Mouse (Mus musculus): Measurements from ENCODE around the gene Mccc1.

Mccc1 gene

DNA sequence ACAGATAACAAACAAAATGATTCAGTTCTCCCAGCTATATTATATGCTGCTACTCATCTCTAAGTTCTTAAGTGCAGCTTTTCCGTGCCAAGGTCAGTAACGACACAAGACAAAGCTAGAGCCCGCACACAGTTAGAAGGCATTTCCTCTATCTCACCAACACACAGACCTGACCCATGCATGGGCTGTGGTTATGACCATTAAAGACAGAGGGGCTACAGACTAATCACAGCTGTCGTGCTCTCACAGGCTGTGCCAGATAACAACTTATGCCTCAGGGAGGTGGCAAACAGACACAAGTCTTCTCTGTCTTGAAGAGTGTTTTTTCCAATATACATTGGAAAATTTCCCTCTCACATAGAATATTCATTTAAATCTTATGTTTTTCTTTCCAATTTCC lies 35.5 kb downstream of the Mccc1 start:
- no peak for DNase-seq (ENCODE audit: low spot score in 2 of 2)

DNA sequence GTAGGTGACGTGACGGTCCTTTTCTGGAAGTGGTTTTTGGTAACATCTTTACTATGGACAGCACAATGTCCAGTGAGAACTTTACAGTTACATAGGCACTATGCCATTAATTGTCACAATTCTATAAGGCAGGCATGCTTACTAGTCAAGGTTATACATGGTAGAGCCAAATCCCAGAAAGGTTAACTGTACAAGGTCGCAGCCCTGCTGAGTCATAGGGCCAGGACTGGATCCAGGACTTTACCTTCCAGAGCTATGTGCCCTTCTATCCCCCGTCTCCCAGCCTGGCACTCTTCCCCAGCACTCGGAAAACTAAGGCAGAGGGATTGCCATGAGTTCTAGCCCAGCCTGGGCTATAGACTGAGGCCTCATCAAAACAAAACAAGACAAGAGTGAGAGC lies 36.6 kb downstream of the Mccc1 start:
- DNase-seq (ENCODE audit: low spot score in 2 of 2), result no peak

DNA sequence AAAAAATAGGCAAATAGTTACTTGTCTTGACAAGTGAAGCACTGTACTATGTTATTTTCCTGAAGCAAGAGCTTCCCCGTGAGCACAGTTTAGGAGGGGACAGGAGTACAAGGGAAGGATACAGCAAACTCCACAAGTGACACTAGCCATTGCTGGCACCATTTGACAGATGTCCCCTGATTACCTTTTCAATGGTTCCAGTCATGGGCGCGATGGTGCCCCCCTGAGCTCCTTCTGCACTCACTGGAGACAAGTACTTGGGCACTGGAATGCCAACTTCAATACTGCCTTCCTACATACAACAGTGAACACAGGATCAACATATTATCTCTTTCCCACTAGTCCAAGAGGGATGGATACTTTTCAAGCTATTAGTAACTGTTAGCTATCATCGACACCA lies 37.1 kb downstream of the Mccc1 start:
- DNase-seq (ENCODE audit: low spot score in 2 of 2), result no peak

DNA sequence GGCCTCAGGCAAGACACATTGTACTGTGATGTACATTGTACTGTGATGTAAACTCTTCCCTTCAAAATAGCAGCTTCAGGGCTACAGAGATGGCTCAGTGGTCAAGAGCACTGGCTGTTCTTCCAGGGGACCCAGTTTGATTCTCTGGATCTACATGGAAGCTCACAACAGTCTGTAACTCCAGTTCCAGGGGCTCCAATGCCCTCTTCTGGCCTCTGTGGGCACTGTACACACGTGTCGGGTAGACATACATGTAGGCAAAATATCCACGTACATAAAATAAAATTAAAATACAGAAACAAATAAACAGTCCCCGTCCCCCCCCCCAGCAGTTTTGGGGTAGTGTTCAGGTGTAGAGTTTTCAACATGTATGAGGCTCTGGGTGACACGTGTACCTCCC lies 37.5 kb downstream of the Mccc1 start:
- DNase-seq (ENCODE audit: low spot score in 2 of 2), result no peak

DNA sequence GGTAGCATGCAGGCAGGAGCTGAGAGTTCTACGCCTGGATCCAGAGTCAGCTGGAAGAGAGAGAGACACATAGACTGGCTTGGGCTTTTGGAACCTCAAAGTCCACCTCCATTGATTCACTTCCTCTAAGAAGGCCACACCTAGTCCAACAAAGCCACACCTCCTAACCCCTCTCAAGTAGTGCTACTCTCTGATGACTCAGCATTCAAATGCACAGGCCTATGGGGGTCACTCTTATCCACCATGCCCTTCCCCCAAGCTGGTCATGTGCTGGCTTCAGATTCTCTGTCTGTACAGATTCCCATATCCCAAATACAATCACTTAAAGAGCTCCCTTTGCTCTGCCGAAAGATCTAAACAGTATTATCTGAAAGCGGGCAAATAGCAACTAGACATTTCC lies 43.2 kb downstream of the Mccc1 start:
- DNase-seq (ENCODE audit: low spot score in 2 of 2), result no peak

DNA sequence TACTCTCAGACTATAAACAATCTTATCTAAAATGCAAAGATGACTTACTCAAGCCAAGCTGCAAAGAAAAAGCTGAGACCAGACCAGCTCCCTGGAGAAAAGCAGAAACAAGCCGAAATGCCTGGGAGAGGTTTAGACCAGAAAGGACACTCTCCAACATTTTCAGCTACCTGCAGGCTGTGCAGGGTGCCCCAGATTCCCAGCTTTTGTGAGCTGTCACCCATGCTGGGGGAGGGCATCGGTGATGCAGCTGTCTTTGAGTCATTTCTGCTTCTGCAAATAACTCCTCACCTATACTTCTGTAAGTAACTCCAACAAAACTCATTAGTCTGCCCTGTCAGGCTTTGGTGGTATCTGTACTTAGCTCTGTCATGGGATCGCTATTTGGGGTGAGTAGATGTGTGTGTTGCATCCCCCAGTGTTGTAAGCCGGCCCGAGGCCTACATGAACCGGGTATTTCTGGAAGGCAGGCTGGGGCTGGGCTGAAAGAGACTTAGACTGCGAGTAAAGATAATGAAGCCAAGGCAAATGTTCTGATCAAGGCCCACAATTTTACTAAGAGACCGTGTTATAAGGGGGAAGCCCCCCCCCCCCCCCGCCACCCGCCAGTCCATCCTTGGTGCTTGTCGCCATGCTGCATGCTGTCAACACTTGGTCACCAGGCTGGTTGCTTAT lies 45.4 kb downstream of the Mccc1 start:
- DNase-seq (ENCODE audit: low spot score in 2 of 2), result no peak

DNA sequence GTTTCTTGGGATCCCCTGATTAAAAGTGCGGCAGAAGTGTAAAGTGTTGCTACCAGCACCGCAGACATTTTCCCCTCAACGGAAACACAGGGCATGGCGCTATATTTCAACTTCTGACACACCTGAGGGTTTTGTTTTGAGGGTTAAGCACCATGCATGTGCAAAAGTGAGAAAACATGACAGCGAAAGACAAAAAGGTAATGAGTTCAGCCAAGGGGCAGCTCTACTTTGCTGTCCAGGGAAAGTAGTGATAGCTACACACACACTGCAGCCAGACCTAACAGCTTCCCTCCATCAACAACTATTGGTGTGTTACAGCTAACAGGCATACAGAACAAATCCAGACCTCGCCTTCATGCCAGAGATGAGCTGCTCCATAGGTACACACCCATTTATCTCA lies 46.7 kb downstream of the Mccc1 start:
- no peak for DNase-seq (ENCODE audit: low spot score in 2 of 2)

DNA sequence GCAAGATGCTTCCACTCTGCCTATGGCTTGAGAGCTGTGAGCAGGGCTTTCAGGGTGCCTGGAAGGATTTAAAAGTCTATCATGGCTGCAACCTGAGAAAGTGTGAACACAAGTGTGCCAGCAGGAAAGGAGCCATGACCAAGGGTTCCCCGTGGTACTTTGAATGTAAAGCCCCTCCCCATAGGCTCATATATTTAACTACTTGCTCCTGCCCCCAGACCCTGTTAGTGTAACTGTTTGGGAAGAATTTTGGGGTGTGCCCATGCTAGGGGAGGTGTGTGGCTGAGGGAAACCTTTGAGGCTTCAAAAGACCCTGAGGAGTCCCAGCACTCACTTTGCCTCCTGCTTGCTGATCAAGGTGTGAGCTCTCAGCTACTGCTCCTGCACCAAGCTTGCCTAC lies 47.3 kb downstream of the Mccc1 start:
- DNase-seq (ENCODE audit: low spot score in 2 of 2), result no peak

DNA sequence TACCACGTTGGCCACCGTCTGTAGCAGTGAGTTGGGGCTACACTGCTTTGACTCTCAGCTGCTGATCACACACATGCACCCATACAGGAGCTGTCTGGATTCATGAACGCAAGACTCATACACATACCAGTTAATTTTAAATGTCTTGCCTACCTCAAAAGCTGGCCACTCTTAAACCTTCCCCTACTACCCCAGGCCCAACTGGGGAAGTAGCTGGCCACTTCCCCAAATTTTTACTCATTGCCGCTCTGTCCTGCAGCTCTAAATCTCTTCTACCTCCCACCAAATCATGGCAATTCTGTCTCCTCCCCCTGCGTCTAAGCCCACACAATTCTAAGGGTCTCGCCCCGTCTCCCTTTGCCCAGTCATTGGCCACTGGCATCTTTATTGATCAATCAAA lies 52.3 kb downstream of the Mccc1 start:
- no peak for DNase-seq (ENCODE audit: low spot score in 2 of 2)

DNA sequence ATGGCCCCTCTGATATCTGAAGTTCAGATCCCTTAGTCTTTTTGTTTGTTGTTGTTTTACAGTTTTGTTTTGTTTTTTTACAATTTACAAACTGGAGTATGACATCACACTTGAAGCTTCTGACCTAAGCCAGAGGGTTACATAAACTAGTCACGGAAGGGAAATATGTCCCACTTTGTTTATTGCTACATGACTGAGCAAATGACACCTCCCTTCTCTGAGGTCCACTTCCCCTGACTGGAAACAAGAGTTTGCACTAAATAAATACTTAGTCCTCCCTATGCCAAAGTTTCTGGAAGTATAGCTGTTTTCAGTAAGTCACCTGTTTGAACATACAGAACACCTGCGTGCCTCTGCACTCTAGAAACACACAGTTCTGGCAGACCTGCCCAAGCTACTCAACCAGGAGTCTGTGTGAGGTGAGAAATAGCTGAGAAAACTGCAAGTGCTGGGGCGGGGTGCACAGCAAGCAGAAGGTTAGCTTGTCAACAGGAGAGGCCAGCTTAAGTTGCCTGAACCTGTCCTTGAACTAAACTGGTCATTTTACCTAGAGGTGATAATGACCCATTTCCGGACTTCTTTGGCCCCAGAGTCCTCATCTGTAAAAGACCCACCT lies 59.9 kb downstream of the Mccc1 start:
- DNase-seq (ENCODE audit: low spot score in 2 of 2), result no peak

DNA sequence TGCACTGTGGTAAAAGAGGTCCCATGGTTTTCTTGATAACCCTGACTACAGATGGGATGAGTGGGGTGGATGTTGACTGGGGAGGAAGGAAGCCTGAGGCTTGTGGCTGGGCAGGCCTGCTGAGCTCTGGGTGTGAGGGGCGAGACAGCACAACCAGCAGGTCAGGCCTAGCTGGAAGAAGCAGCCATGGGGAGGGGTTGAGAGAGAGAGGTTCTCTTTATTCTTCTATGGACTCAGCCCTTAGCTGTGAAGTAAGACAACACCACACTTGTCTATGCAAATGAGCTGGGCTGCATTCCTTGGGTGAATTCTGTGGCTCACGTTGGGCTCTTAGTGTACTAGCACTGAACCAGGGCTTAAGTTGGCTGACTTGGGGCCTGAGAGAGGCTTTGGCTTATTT lies 60.4 kb downstream of the Mccc1 start:
- DNase-seq (ENCODE audit: low spot score in 2 of 2), result no peak

DNA sequence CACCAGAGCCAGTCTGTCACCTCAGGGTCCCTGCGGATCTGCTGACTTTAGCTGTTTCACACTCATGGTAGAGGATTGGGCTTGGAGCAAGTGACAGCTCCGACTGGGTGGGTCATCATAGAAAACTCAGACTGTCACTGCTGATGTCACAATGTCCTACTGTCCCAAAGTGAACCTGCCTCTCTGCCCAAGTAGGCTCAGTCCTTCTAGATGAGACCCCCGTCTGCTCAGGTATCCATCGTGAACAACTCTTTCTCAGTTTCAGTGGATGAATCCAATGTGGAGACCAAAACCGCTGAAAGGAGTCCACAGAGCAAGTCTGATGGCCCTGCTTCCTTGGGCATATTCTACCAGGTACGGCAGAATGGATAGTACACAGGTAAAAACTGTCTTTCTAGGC lies 63.1 kb downstream of the Mccc1 start, which contains the start of gene Dcun1d1:
TSS of gene Dcun1d1 (minus strand) at position 101 of the 400 bp plus-strand sequence.
- DNase-seq (ENCODE audit: low spot score in 2 of 2), result no peak

DNA sequence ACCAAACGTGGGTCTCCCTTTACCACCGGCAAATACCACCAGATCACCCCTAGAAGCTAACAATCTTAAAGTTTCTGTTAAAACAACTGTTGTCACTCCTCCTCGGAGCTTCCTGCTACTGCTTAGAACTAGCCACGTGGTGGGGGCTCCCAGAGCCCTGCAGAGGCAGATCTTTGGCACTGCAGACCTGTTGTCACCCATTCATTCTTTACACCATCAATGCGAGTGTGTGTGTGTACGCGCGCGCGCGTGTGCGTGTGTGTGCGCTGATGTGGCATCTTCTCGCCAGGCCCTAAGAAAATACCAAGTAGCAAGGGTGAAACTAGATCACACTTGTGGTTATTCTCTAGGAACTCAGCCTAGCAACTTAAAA lies 67.1 kb downstream of the Mccc1 start:
- DNase-seq (ENCODE audit: low spot score in 2 of 2), result peak; percentile 48 to 72

DNA sequence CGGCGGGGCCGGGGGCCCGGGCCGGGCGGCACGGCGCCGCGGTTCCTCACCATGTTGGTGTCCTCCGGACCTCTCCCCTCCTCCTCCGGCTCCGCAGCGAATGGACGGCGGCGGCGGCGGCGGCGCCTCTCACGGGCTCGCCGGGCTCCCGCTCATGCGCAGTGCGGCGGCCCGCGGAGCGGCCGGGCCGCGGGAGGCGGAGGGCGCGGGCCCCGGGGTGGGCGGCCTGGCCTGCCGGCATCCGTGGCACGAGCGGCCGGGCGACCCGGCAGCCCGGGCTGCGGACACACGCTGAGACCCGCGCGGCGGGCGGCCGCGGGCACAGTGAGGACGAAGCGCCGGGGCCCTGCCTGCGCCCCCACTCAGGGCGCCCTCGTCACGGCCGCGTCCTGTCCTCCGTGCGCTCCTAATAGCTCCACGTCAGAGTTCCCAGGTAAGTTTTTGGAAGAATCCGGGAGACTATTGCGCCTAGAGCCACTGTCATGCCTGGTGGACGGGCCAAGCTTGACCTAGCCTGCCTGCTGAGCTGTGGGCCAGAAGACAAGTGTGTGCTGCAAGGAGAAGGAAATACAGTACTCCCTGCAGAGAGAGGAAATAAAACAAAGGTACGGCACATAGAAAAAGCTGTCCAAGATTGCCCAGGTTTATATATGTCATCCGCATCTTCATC lies 67.6 kb downstream of the Mccc1 start:
- DNase-seq (ENCODE audit: low spot score in 2 of 2), result peak; percentile 80 to 92

DNA sequence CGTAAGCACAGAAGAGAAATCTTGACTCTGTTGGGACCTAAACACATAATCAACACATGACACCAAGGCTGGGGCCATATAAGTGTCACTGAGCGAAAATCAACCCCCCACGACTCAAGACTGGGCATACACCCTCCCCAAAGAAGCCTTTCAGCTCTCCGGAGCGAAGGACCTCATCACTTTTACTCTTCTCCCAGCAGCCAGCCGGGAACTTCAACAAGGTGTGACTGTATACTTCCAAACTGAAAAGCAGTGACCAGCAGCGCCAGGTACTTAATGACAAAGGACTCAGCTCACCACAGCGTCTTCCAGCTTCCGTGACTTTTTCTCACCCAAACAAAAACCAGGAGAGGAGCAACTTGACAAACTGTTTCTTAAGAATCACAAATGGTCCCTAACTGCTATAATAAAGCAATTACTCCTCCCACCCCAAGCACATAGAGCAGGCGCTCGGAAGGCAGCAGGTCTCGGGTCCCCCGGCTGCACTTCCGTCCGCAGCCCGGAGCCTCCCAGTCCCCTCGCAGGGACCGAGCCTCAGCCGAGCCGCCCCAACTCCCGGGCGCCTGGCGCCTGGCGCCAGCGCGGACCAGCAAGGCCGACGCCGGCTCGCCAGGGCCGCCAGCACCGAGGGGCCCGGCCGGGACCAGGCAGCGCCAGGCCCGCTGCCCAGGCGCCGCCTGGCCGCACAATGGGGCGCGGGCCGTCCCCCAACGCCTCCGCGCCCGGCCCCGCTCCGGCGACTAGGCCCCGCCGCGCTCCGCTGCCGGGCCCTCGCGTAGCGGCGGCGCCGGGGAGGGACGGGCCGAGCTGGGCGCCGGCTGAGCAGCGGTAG lies 68.4 kb downstream of the Mccc1 start:
- peak; percentile 69 to 84 for DNase-seq (ENCODE audit: low spot score in 2 of 2)

DNA sequence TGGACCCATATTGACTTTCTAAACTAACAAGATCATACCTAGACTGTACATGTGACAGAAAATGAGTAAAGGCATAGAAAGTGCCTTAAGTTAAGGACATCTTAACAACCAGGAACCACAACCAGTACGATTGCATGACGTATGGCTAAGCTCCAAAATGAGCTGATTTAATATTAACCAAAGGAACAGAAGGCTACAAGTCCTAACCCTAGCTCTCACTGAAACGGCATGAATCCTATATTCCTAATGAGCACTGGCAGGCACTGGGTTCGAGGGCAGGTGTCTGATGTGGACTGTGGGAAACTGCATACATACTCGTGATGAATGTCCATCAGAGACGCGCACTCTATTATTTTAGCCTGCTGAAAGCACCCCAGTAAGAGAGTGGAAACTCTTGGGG lies 69.1 kb downstream of the Mccc1 start:
- no peak for DNase-seq (ENCODE audit: low spot score in 2 of 2)

DNA sequence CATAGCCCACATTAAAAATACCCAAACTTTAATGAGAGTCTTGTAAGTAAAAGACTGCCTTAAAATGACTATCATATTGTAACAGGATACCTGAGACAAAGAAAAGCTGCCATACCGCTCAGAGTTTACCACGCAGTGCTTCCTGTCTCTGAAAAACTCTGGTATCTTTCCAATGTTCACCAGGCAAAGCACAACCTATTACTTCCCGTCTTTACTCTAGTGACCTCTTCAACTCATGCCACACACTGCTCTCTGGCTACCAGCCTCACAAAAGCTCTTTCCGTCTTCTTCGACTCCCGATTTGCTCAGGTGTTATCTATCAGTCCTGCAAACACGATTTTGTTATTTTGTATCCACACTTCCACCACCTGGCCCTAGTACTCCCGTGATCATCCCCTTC lies 70.6 kb downstream of the Mccc1 start:
- no peak for DNase-seq (ENCODE audit: low spot score in 2 of 2)

DNA sequence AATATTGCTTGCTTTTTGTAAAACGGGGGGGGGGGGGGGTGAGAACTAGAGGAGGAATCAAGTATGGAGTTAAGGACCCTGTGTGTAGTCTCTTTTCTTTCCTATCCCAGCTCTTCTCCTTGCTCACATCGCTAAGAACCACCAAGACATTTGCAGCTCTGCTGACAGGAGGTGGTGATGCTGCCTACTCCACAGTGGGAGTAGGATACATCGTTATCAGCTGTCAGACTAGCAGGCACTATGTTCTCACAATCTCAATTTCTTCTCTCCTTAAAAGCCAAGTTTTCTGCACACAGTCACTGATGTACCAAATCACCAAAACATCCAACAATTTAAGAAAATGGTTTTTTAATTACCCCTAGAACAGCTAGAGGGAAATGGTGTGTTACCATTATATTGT lies 71.1 kb downstream of the Mccc1 start:
- no peak for DNase-seq (ENCODE audit: low spot score in 2 of 2)

DNA sequence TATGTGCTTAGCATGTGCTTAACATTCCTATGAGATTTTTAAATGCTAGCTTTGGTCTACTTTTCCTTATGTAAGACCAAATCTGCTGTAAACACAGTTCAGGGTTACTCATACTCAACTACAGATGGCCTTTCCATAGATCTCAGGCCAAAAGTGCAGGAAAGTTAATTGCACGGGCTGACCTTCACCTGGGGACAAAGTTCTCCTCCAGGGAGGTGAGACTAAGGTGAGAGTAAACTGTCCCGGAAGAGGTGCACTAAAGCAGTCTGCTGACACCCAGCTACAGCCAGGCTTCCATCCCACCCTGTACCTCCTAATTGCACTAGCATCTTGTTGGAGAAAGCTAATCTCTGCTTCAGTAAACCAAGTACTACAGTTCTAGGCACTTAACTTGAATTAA lies 74.6 kb downstream of the Mccc1 start:
- DNase-seq (ENCODE audit: low spot score in 2 of 2), result no peak

DNA sequence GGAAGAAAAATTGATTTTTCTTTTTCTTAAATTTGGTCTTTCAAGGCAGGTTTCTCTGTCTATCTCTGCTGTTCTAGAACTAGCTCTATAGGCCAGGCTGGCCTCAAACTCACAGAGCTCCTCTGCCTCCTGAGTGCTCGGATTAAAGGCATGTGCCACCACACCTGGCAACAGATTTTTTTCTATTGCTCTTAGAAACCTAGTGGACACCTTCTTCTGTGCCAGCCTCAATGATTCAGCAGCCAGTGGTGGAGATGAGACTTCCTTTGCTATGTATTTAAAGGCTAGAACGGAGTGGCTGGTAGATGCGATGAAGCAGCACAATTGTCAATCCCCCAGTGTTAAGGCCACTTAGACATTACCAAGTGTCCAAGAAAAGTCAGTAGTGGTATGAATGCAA lies 76.5 kb downstream of the Mccc1 start:
- peak; percentile 50 to 71 for DNase-seq (ENCODE audit: low spot score in 2 of 2)

DNA sequence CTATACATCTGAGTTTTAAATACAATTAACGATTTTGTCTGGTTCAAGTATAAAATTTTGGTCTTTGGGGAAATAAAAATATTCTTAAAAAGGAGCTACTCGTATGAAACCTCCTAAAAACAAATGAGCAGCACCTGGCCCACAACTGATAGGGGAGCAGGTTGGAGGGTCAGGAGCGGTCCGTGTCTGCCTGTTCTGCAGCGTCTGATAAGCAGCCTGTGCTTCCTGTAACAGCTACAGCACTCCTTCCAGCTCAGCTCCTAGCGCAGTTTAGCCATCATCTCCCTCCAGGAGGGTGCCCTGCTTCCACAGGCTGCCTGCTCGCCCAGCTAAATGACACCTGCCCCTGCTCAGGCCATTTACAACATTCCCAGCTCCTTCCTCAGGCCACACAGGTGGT lies 77.0 kb downstream of the Mccc1 start:
- DNase-seq (ENCODE audit: low spot score in 2 of 2), result peak; percentile 75 to 83

DNA sequence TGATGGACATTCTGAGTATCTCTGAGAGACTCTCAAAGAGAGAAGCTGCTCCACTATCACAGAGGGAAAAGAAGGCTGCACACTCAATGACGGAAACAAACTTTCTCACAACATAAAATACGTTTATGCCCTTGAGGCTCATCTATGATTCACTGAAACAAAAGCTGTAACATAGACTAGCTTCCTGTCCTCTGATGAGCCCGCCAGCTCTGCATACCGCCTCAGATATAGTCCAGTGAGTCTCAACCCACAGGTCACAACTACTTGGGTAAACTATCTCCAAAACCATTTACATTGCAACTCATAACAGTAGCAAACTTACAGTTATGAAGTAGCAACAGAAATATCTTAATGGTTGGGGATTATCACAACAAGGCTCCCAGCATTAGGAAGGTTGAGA lies 78.0 kb downstream of the Mccc1 start:
- no peak for DNase-seq (ENCODE audit: low spot score in 2 of 2)

DNA sequence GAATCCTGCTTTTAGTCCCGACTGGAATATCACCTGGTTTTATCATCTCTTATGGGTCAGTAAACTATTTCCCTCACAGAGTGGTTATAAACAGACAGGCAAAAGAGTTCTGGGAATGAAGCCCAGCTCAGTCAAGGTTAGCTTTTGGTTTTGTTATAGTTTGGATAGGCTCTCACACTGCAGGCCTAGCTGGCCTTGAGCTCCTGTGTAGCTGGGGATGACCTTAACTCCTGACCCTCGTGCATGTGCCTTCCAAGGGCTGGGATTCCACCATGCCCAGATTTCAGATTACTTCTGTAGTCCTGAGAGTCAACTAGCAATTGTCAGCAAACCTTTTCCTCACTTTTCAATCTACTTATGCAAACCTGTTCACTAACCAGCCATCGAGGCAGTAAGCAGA lies 82.2 kb downstream of the Mccc1 start:
- DNase-seq (ENCODE audit: low spot score in 2 of 2), result no peak

All from spleen, postnatal 4 days (tissue).